Mouse (Mus musculus): ENCODE data around the gene Dnajb6. TPM values are rescaled to one million over a fixed set of nuclear protein-coding genes. Genes with fewer than 3 reads are reported as not detected.

The Dnajb6 gene
- polyA plus RNA-seq, 1 experiment from 2014 or later: 141 TPM

DNA sequence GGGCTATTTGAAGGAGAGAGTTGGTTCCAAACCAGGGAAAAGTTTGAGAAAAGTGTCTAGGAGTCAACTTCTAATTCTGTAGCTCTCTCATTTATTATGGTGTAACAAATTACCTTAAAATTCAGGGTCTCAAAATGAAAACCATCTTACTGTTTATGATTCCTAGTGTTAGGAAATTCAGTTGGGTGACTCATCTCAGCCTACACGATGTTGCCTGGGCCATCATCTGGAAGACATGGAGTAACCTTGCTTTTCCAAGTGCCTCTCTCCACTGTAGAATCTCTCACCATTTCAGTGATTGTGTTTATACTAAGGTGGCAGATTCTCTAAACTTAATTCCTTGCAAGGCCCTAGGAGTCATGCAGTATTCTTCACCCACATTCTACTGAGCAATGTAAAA is 119.5 kb downstream of the Dnajb6 start:
- Histone ChIP-seq H3K27ac (no peak overlapping the region), H3K4me2 (no peak overlapping the region), H3K36me3 (no peaks in the 10 kb centered on the region), H3K27me3 (no peaks in the 10 kb centered on the region), H3K4me3 (no peak overlapping the region), H3K4me1 (no peaks in the 10 kb centered on the region), H3K9ac (no peak overlapping the region), H3K9me3 (no peaks in the 10 kb centered on the region)
- no peak for ATAC-seq (ENCODE audit: borderline replicate concordance, extremely low read depth, low FRiP score, low TSS enrichment)
- WGBS: 68% methylated on average over 1 of the region's 1 CpGs

DNA sequence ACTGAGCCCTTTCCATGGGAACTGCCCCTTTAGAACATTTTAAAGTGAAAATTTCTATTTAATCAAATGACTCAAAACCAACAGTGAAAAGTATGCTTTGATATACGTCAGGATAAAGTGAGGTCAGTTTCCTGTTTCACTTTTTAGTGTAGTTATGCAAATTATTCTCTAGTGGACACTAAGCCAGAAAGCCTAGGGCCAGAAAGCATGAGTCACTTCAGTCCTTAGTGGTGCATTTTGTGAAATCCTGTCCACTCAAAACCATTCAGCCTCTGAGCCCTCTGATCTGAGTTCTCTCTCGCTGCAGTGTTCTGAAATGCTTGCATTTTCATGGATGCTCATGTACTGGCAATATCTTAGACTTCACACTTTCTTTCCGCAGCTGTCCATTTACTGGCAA is 126.0 kb downstream of the Dnajb6 start:
- ATAC-seq (ENCODE audit: borderline replicate concordance, extremely low read depth, low FRiP score, low TSS enrichment): no peak
- Histone ChIP-seq H3K4me1 (no peaks in the 10 kb centered on the region), H3K4me3 (no peak overlapping the region), H3K9me3 (no peaks in the 10 kb centered on the region), H3K27me3 (no peaks in the 10 kb centered on the region), H3K4me2 (no peak overlapping the region), H3K36me3 (no peaks in the 10 kb centered on the region), H3K9ac (no peak overlapping the region), H3K27ac (no peak overlapping the region)
- 58% methylated on average over 3 of the region's 3 CpGs for whole genome bisulfite sequencing

DNA sequence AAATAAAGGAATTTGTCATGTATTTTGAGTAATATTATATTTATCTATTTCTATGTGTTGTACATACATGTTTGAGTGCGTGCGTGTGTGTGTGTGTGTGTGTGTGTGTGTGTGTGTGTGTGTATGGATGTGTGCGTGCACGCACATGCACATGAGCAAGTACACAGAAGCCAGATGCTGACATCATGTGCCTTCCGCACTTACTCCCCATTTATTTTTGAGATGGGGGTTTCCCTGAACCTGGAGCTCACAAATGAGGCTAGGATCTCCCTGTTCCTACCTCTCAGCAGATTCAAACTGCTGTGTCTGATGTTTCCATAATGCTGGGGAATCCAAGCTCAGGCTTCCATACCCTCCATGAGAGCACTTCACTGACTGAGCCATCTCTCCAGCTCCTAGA is 126.9 kb downstream of the Dnajb6 start:
- H3K9me3 ChIP-seq: no peaks in the 10 kb centered on the region
- 83% methylated on average over 5 of the region's 5 CpGs for WGBS

DNA sequence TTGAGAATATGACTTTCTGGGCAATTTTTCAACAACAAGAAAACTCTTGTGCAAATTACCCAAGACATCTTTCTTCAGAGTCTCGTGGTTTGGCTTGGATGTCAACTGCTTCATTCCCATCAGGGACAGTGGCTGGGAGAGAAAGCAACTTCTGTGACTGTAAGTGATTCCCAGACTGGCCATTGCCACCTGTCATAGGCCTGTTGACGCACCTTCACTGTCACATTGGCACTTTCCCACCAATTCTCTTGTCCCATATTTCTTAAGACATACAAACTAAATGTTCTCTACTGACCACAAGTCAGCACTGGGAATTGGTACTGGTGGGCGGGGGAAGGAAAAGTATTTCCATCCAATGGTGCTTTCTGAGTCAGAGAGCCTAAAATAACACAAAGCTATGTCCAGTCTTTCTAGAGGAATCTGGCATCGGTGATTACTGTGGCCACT is 128.8 kb downstream of the Dnajb6 start:
- Histone ChIP-seq H3K27me3 (no peaks in the 10 kb centered on the region), H3K27ac (no peak overlapping the region), H3K36me3 (no peaks in the 10 kb centered on the region), H3K4me1 (no peaks in the 10 kb centered on the region), H3K9me3 (no peaks in the 10 kb centered on the region), H3K4me3 (no peak overlapping the region), H3K4me2 (no peak overlapping the region), H3K9ac (no peak overlapping the region)
- WGBS: 70% methylated on average over 4 of the region's 4 CpGs
- no peak for ATAC-seq (ENCODE audit: borderline replicate concordance, extremely low read depth, low FRiP score, low TSS enrichment)

More for the DNA sequence above, 126.9 kb downstream of the Dnajb6 start:
- Histone ChIP-seq H3K36me3 (no peaks in the 10 kb centered on the region), H3K27me3 (no peaks in the 10 kb centered on the region), H3K4me2 (no peak overlapping the region), H3K4me3 (no peak overlapping the region), H3K4me1 (no peaks in the 10 kb centered on the region), H3K9ac (no peak overlapping the region), H3K27ac (no peak overlapping the region)
- ATAC-seq (ENCODE audit: borderline replicate concordance, extremely low read depth, low FRiP score, low TSS enrichment): no peak

DNA sequence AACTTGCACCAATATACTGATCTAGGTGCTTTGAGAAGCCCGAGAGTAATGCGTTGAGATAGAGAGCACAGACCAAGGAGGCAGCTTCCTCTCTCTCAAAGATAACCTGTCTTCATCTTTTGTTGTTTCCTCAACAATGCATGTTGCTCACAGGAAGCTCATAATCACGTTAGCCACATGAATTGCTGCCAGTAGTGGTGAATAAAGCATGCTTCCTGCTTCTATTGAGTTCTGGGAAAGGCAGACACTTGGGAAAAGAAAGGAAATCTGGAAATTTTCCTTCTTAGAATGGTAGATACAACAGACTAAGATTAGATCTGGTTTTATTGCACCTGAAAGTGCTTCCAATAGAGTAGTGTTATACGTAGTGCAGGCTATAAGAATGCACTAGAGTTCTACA is 129.5 kb downstream of the Dnajb6 start:
- H3K27ac ChIP-seq: no peak overlapping the region
- ATAC-seq (ENCODE audit: borderline replicate concordance, extremely low read depth, low FRiP score, low TSS enrichment): no peak
- 71% methylated on average over 4 of the region's 4 CpGs for WGBS
- no peak overlapping the region for H3K4me2 ChIP-seq
- no peak overlapping the region for H3K9ac ChIP-seq
- no peaks in the 10 kb centered on the region for H3K36me3 ChIP-seq
- no peaks in the 10 kb centered on the region for H3K9me3 ChIP-seq
- H3K4me1 ChIP-seq: no peaks in the 10 kb centered on the region
- H3K4me3 ChIP-seq: no peak overlapping the region
- no peaks in the 10 kb centered on the region for H3K27me3 ChIP-seq

Other genes with a start within 250 kb of the Dnajb6 start
- 29.0 and 29.6 TPM in 2 replicates for gene Ube3c, start 166.4 kb upstream of the Dnajb6 start, polyA plus RNA-seq (2015; fragmentation: Nextera tagmentation; extraction: Ambion mirVana)
- gene Gm5129, start 248 bp downstream of the Dnajb6 start, polyA plus RNA-seq (2015; fragmentation: Nextera tagmentation; extraction: Ambion mirVana): not detected in 2 replicates